Comparison of ENCODE assay signal across 13 mouse cellular contexts in genomic region chr3:108322962-108323361, GRCm38 (mm10). TPM values are rescaled to one million over a fixed set of nuclear protein-coding genes. Genes with fewer than 3 reads are reported as not detected.
DNase-seq lines count a peak whose midpoint lies in the region; ATAC-seq and TF ChIP-seq lines count a peak whose summit lies in the region.
"Had no signal": no experiment of that assay in that cellular context is flagged by ENCODE, and none has a peak within 500 bp of the region (broad histone marks: within the 10 kb centered on the region; RNA-seq: fewer than 3 reads in every experiment).

No protein-coding gene starts in this region.

- TF ChIP-seq EP300 in heart, adult 2 months (IDR thresholded peaks at IDR 0.05; ENCODE audit: insufficient read depth, low read depth, low read length), result no peak

- no peak overlapping the region for H3K27ac ChIP-seq in hindbrain, embryonic 16.5 days (ENCODE audit: low read depth, low read length)
- H3K27ac ChIP-seq in hindbrain, embryonic 14.5 days, result no peak overlapping the region
- no peak overlapping the region for H3K27ac ChIP-seq in heart, adult 2 months
- H3K27ac ChIP-seq: neural tube, embryonic 12.5 days had no signal

- intact Hi-C loops in heart, adult 2 months (cut with DNase I), result no loop called here

- DNase-seq in hindbrain, embryonic 14.5 days (ENCODE audit: low spot score), result no peak
- peak; percentile 46 for DNase-seq in adipocyte (ENCODE audit: low spot score)
- no peak for DNase-seq in heart, adult 2 months
- no peak for DNase-seq in T-cell, adult 2 months (ENCODE audit: low spot score)
- DNase-seq in right cerebral cortex, postnatal 25 days, result no peak

- H3K79me2 ChIP-seq in heart, adult 2 months (replicated peaks; ENCODE audit: control insufficient read depth, insufficient read depth, low read length), result no peaks in the 10 kb centered on the region

- no peak overlapping the region for H3K4me3 ChIP-seq in hindbrain, embryonic 16.5 days (ENCODE audit: low read length)
- no peak overlapping the region for H3K4me3 ChIP-seq in hindbrain, embryonic 14.5 days (replicated peaks; ENCODE audit: low read length)
- H3K4me3 ChIP-seq in heart, adult 2 months, result no peak overlapping the region
- H3K4me3 ChIP-seq: heart, embryonic 13.5 days; neural tube, embryonic 12.5 days had no signal

- H3K9ac ChIP-seq in hindbrain, embryonic 16.5 days (ENCODE audit: low read depth, low read length), result no peak overlapping the region
- no peak overlapping the region for H3K9ac ChIP-seq in hindbrain, embryonic 14.5 days
- no peak overlapping the region for H3K9ac ChIP-seq in heart, adult 2 months (ENCODE audit: low read depth, low read length)
- H3K9ac ChIP-seq: heart, embryonic 13.5 days; neural tube, embryonic 12.5 days had no signal

- H3K36me3 ChIP-seq in hindbrain, embryonic 16.5 days (ENCODE audit: control insufficient read depth, insufficient read depth, low read length), result peaks cover 15% of the 10 kb centered on the region
- H3K36me3 ChIP-seq in hindbrain, embryonic 14.5 days (replicated peaks; ENCODE audit: control insufficient read depth, insufficient read depth), result peaks cover 45% of the 10 kb centered on the region
- no peaks in the 10 kb centered on the region; the same call in 1 of the 2 replicates for H3K36me3 ChIP-seq in heart, adult 2 months (ENCODE audit: control insufficient read depth, insufficient read depth, low read length)

- H3K9me3 ChIP-seq in hindbrain, embryonic 16.5 days (ENCODE audit: control insufficient read depth, low read length), result no peaks in the 10 kb centered on the region
- no peaks in the 10 kb centered on the region for H3K9me3 ChIP-seq in hindbrain, embryonic 14.5 days (ENCODE audit: control insufficient read depth, low read length)
- H3K9me3 ChIP-seq: heart, embryonic 13.5 days; neural tube, embryonic 12.5 days had no signal

- 85% methylated on average over 3 of the region's 3 CpGs for WGBS in hindbrain, embryonic 16.5 days
- 91% methylated on average over 3 of the region's 3 CpGs for WGBS in hindbrain, embryonic 14.5 days
- WGBS in heart, adult 2 months, result 97% methylated on average over 3 of the region's 3 CpGs

- H3K4me2 ChIP-seq in hindbrain, embryonic 16.5 days (ENCODE audit: low read length), result no peak overlapping the region
- H3K4me2 ChIP-seq in hindbrain, embryonic 14.5 days (replicated peaks), result no peak overlapping the region
- H3K4me2 ChIP-seq: heart, embryonic 13.5 days; neural tube, embryonic 12.5 days had no signal

- no peaks in the 10 kb centered on the region for H3K27me3 ChIP-seq in hindbrain, embryonic 16.5 days (replicated peaks; ENCODE audit: control insufficient read depth, insufficient read depth, low read length)
- H3K27me3 ChIP-seq in hindbrain, embryonic 14.5 days (ENCODE audit: control insufficient read depth, insufficient read depth, low read length), result no peaks in the 10 kb centered on the region
- H3K27me3 ChIP-seq in heart, adult 2 months (ENCODE audit: control insufficient read depth, insufficient read depth, low read length), result no peaks in the 10 kb centered on the region
- H3K27me3 ChIP-seq: heart, embryonic 13.5 days; neural tube, embryonic 12.5 days had no signal

- peaks cover under 1% of the 10 kb centered on the region for H3K4me1 ChIP-seq in hindbrain, embryonic 16.5 days (ENCODE audit: control insufficient read depth, insufficient read depth, low read depth, low read length)
- H3K4me1 ChIP-seq in hindbrain, embryonic 14.5 days (replicated peaks; ENCODE audit: control insufficient read depth, insufficient read depth, low read length), result 0 out of 2 replicates have a peak, but pooled peaks cover 3% of the 10 kb centered on the region
- H3K4me1 ChIP-seq in heart, adult 2 months (ENCODE audit: control insufficient read depth, insufficient read depth, low read length), result no peaks in the 10 kb centered on the region
- H3K4me1 ChIP-seq: neural tube, embryonic 12.5 days had no signal

- TF ChIP-seq CTCF in heart, adult 2 months (IDR thresholded peaks at IDR 0.05), result no peak

- ATAC-seq in hindbrain, embryonic 16.5 days, result peak; percentile 38; the same call in 1 of the 2 replicates
- ATAC-seq in hindbrain, embryonic 14.5 days (ENCODE audit: low FRiP score), result no peak
- ATAC-seq in granulocyte monocyte progenitor cell, adult 5-6 weeks (replicated peaks; ENCODE audit: poor library complexity, severe bottlenecking), result peak; percentile 89
- ATAC-seq in megakaryocyte, adult 5-6 weeks (ENCODE audit: poor library complexity, severe bottlenecking), result peak; percentile 97
- ATAC-seq: inflammation-experienced regulatory T-cells, adult 6 months had no signal

- no peak for TF ChIP-seq POLR2A in heart, adult 2 months (IDR thresholded peaks at IDR 0.05; ENCODE audit: insufficient read depth, low read depth, low read length)

RNA-seq across cellular contexts. Expression of gene Sort1, which starts 39.1 kb away (rescaled TPM):
- 9.4 and 11.6 TPM in 2 replicates for polyA plus RNA-seq in hindbrain, embryonic 16.5 days (2015; fragmentation: Nextera tagmentation; extraction: Ambion mirVana)
- polyA plus RNA-seq in hindbrain, embryonic 14.5 days (2014; fragmentation: Nextera tagmentation; extraction: Ambion mirVana), result 24.2 and 25.4 TPM in 2 replicates
- 55.1 and 58.8 TPM in 2 replicates for total RNA-seq in granulocyte monocyte progenitor cell, adult 5-6 weeks (2014; fragmentation: Nextera tagmentation)
- total RNA-seq in granulocyte monocyte progenitor cell, adult 5-6 weeks (2017), result 45.6 and 50.2 TPM in 2 replicates
- 80.7 and 83.8 TPM in 2 replicates for total RNA-seq in megakaryocyte, adult 5-6 weeks (2015)
- 76.4 and 87.8 TPM in 2 replicates for total RNA-seq in megakaryocyte, adult 5-6 weeks (2017)
- 10 to 100 TPM; 17.4 to 19.2 TPM for total RNA-seq in heart, adult 2 months (2021)
- polyA plus RNA-seq in heart, adult 2 months (2012; rRNA removed), result 33.7 and 51.9 TPM in 2 replicates
- polyA plus RNA-seq: inflammation-experienced regulatory T-cells, adult 6 months had no signal

RNA-seq across cellular contexts. Expression of gene Mybphl, which starts 41.7 kb away (rescaled TPM):
- polyA plus RNA-seq in hindbrain, embryonic 16.5 days (2015; fragmentation: Nextera tagmentation; extraction: Ambion mirVana), result 0.11 TPM in 1 of 2 replicates, not detected in the other
- 0.16 and 0.31 TPM in 2 replicates for polyA plus RNA-seq in hindbrain, embryonic 14.5 days (2014; fragmentation: Nextera tagmentation; extraction: Ambion mirVana)
- total RNA-seq in granulocyte monocyte progenitor cell, adult 5-6 weeks (2014; fragmentation: Nextera tagmentation), result not detected in 2 replicates
- total RNA-seq in granulocyte monocyte progenitor cell, adult 5-6 weeks (2017), result not detected in 2 replicates
- not detected in 2 replicates for total RNA-seq in megakaryocyte, adult 5-6 weeks (2015)
- total RNA-seq in megakaryocyte, adult 5-6 weeks (2017), result not detected in 2 replicates
- total RNA-seq in heart, adult 2 months (2021), result 10 to 100 TPM; 35.8 to 51.2 TPM
- polyA plus RNA-seq in heart, adult 2 months (2012; rRNA removed), result 268 and 304 TPM in 2 replicates
- polyA plus RNA-seq: inflammation-experienced regulatory T-cells, adult 6 months; large intestine, adult 2 months; small intestine, adult 2 months had no signal

Comparison
In these comparisons a context has a peak if more than half of its experiments do, and no peak if none do; other contexts are left out.
1. RNA of gene Mybphl, which starts 41.7 kb away (total RNA-seq): 35.8 to 51.2 TPM in heart, adult 2 months; not detected in granulocyte monocyte progenitor cell, adult 5-6 weeks and not detected in megakaryocyte, adult 5-6 weeks; every median in the first group is over 10 times any median in the second.